23 mouse cellular contexts compared by ENCODE assay signal in the genomic region with DNA sequence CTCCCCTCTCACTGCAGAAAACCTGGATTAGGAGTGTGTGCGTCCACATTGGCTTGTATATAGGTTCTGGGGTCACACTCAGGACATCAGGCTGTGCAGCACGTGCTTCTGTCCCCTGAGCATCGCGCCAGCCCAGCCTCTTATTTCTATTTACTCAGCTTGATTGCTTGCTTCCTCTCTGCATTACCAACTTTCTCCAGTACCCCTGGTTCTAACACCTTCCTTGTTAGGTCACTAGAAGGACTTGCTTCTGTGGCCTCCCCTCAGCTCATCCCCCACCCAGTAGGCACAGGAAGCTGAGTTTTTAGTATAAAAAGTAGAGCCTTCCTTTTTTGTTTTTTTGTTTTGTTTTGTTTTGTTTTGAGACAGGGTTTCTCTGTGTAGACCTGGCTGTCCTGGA. TPM values are rescaled to one million over a fixed set of nuclear protein-coding genes. Genes with fewer than 3 reads are reported as not detected.
"Had no signal": no experiment of that assay in that cellular context is flagged by ENCODE, and none has a peak within 500 bp of the region (broad histone marks: within the 10 kb centered on the region; RNA-seq: fewer than 3 reads in every experiment).

No protein-coding gene starts in this region.

- H3K4me3 ChIP-seq: intestine, embryonic 15.5 days; kidney, embryonic 15.5 days; limb, embryonic 13.5 days; liver, embryonic 15.5 days; midbrain, embryonic 10.5 days; midbrain, embryonic 15.5 days; neural tube, embryonic 15.5 days had no signal

- H3K36me3 ChIP-seq: intestine, embryonic 15.5 days; liver, embryonic 15.5 days had no signal

- H3K27me3 ChIP-seq: intestine, embryonic 15.5 days; kidney, embryonic 15.5 days; limb, embryonic 13.5 days; liver, embryonic 15.5 days; midbrain, embryonic 15.5 days; neural tube, embryonic 15.5 days had no signal

- H3K4me1 ChIP-seq: intestine, embryonic 15.5 days; kidney, embryonic 15.5 days; limb, embryonic 13.5 days; midbrain, embryonic 10.5 days; midbrain, embryonic 15.5 days; neural tube, embryonic 15.5 days had no signal

- H3K27ac ChIP-seq: intestine, embryonic 15.5 days; kidney, embryonic 15.5 days; limb, embryonic 13.5 days; midbrain, embryonic 10.5 days; midbrain, embryonic 15.5 days; neural tube, embryonic 15.5 days had no signal

- DNase-seq: kidney, adult 18-20 months; kidney, postnatal 14 days; left cerebral cortex, postnatal 4 days; lung, embryonic 14.5 days; right cerebral cortex, adult 18-20 months; right cerebral cortex, postnatal 25 days; thymus, adult 18-20 months had no signal

- ATAC-seq: intestine, embryonic 15.5 days; midbrain, embryonic 15.5 days had no signal

RNA-seq across cellular contexts. Expression of gene Ccin, which starts 47.1 kb away (rescaled TPM):
- total RNA-seq: layer of hippocampus, adult 8-10 months; layer of hippocampus, postnatal 14 days; left cerebral cortex, adult 18-20 months; left cerebral cortex, postnatal 10 days; liver, adult 2 months had no signal
- polyA plus RNA-seq: intestine, embryonic 15.5 days; kidney, embryonic 15.5 days; large intestine, adult 2 months; limb, embryonic 13.5 days; liver, adult 2 months; liver, embryonic 15.5 days; lung, embryonic 14.5 days; midbrain, embryonic 10.5 days; midbrain, embryonic 15.5 days; neural tube, embryonic 11.5 days; neural tube, embryonic 15.5 days; small intestine, adult 2 months; stomach, embryonic 14.5 days had no signal
